9 mouse cellular contexts compared by ENCODE assay signal in the genomic region with DNA sequence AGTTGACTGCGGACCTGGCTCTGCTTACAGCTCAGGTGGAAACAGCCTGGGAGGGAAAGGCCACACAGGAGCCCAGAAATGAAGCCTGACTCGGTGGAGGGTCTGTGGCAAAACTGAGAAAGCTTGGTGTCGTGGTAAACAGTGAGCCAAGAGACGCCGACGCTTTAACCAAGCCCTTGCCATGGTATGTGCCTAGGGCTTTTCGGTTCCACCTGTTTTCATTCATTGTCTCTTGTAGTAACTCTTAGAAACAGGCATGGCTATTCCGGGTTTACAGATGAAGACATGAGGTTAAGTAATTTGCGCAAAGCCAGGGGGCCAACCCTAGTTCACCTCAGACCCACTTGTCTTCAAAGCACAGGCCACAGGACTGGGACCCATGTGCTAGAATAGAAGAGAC. TPM values are rescaled to one million over a fixed set of nuclear protein-coding genes. Genes with fewer than 3 reads are reported as not detected.
DNase-seq lines count a peak whose midpoint lies in the region; ATAC-seq and TF ChIP-seq lines count a peak whose summit lies in the region.
"Had no signal": no experiment of that assay in that cellular context is flagged by ENCODE, and none has a peak within 500 bp of the region (broad histone marks: within the 10 kb centered on the region; RNA-seq: fewer than 3 reads in every experiment).

No protein-coding gene starts in this region.

- peaks cover 11% of the 10 kb centered on the region; the same call in 1 of the 2 replicates for H3K4me1 ChIP-seq in embryonic facial prominence, embryonic 12.5 days
- peaks cover 8% of the 10 kb centered on the region; the same call in 1 of the 2 replicates for H3K4me1 ChIP-seq in intestine, embryonic 15.5 days (replicated peaks)
- H3K4me1 ChIP-seq in neural tube, embryonic 12.5 days: peaks cover 9% of the 10 kb centered on the region; the same call in 1 of the 2 replicates

- ATAC-seq in embryonic facial prominence, embryonic 12.5 days (ENCODE audit: insufficient number of reproducible peaks, insufficient read depth, low FRiP score, low TSS enrichment): no peak
- ATAC-seq in intestine, embryonic 15.5 days: no peak
- ATAC-seq in neural tube, embryonic 12.5 days (ENCODE audit: low FRiP score, low read depth): no peak
- ATAC-seq in megakaryocyte progenitor cell, adult 5-6 weeks (replicated peaks; ENCODE audit: poor library complexity): no peak

- no peaks in the 10 kb centered on the region for H3K9me3 ChIP-seq in embryonic facial prominence, embryonic 12.5 days
- H3K9me3 ChIP-seq in intestine, embryonic 15.5 days: no peaks in the 10 kb centered on the region
- no peaks in the 10 kb centered on the region for H3K9me3 ChIP-seq in neural tube, embryonic 12.5 days

- no peak overlapping the region for H3K27ac ChIP-seq in layer of hippocampus, adult 2 months
- H3K27ac ChIP-seq in embryonic facial prominence, embryonic 12.5 days: no peak overlapping the region
- H3K27ac ChIP-seq in intestine, embryonic 15.5 days: no peak overlapping the region; the same call in 1 of the 2 replicates
- no peak overlapping the region for H3K27ac ChIP-seq in neural tube, embryonic 12.5 days

- no peak for DNase-seq in layer of hippocampus, adult 2 months (ENCODE audit: low spot score in 2 of 2)
- DNase-seq in layer of hippocampus, postnatal 10 days (ENCODE audit: low spot score in 2 of 2): no peak
- no peak for DNase-seq in gastrocnemius, postnatal 25 days
- no peak for DNase-seq in urinary bladder, postnatal 10 days (ENCODE audit: low spot score)
- DNase-seq: gastrocnemius, postnatal 36 days had no signal

- no peak for TF ChIP-seq CTCF in layer of hippocampus, adult 2 months (conservative IDR thresholded peaks at IDR 0.05)

- peak overlapping the region; percentile 91 for H3K4me3 ChIP-seq in layer of hippocampus, adult 2 months
- H3K4me3 ChIP-seq in embryonic facial prominence, embryonic 12.5 days: peak overlapping the region; percentile 85
- peak overlapping the region; percentile 85 for H3K4me3 ChIP-seq in intestine, embryonic 15.5 days (replicated peaks)
- peak overlapping the region; percentile 72 for H3K4me3 ChIP-seq in neural tube, embryonic 12.5 days

- WGBS in embryonic facial prominence, embryonic 12.5 days: 43% methylated on average over 9 of the region's 9 CpGs
- 48% methylated on average over 9 of the region's 9 CpGs for WGBS in intestine, embryonic 15.5 days
- 56% methylated on average over 9 of the region's 9 CpGs for WGBS in neural tube, embryonic 12.5 days

- H3K4me2 ChIP-seq in embryonic facial prominence, embryonic 12.5 days (replicated peaks): peak overlapping the region; percentile 95
- H3K4me2 ChIP-seq in intestine, embryonic 15.5 days (replicated peaks): peak overlapping the region; percentile 79
- peak overlapping the region; percentile 96 for H3K4me2 ChIP-seq in neural tube, embryonic 12.5 days (replicated peaks)

- H3K27me3 ChIP-seq in embryonic facial prominence, embryonic 12.5 days: peaks cover 8% of the 10 kb centered on the region; the same call in 1 of the 2 replicates
- no peaks in the 10 kb centered on the region for H3K27me3 ChIP-seq in intestine, embryonic 15.5 days (replicated peaks)
- peaks cover 19% of the 10 kb centered on the region; the same call in 1 of the 2 replicates for H3K27me3 ChIP-seq in neural tube, embryonic 12.5 days (replicated peaks)

- H3K9ac ChIP-seq in embryonic facial prominence, embryonic 12.5 days: peak overlapping the region; percentile 79; the same call in 1 of the 2 replicates
- H3K9ac ChIP-seq in intestine, embryonic 15.5 days: peak overlapping the region; percentile 80
- H3K9ac ChIP-seq in neural tube, embryonic 12.5 days: peak overlapping the region; percentile 73

- H3K36me3 ChIP-seq in embryonic facial prominence, embryonic 12.5 days: no peaks in the 10 kb centered on the region
- no peaks in the 10 kb centered on the region for H3K36me3 ChIP-seq in intestine, embryonic 15.5 days
- H3K36me3 ChIP-seq in neural tube, embryonic 12.5 days: no peaks in the 10 kb centered on the region

RNA-seq across cellular contexts. Expression of gene Creg1, which starts 1.0 kb away (rescaled TPM):
- total RNA-seq in layer of hippocampus, adult 2 months (2021): 10 to 100 TPM; 23.8 to 26.4 TPM
- total RNA-seq in layer of hippocampus, postnatal 10 days (2021): 10 to 100 TPM; 18.7 to 23.7 TPM
- 41.5 and 46.2 TPM in 2 replicates for polyA plus RNA-seq in embryonic facial prominence, embryonic 12.5 days (2016; fragmentation: Nextera tagmentation; extraction: Ambion mirVana)
- polyA plus RNA-seq in intestine, embryonic 15.5 days (2015; fragmentation: Nextera tagmentation; extraction: Ambion mirVana): 101 and 124 TPM in 2 replicates
- polyA plus RNA-seq in neural tube, embryonic 12.5 days (2016; fragmentation: Nextera tagmentation; extraction: Ambion mirVana): 33.0 and 33.1 TPM in 2 replicates
- total RNA-seq in gastrocnemius, postnatal 25 days (2021): 10 to 100 TPM; 49.6 to 62.8 TPM
- 261 and 284 TPM in 2 replicates for total RNA-seq in megakaryocyte progenitor cell, adult 5-6 weeks (2015)
- total RNA-seq in megakaryocyte progenitor cell, adult 5-6 weeks (2017): 96.7 and 120 TPM in 2 replicates

RNA-seq across cellular contexts. Expression of gene Cd247, which starts 23.9 kb away (rescaled TPM):
- not detected for total RNA-seq in layer of hippocampus, adult 2 months (2021)
- total RNA-seq in layer of hippocampus, postnatal 10 days (2021): under 1 TPM; 0.20 to 0.25 TPM
- 0.60 and 1.0 TPM in 2 replicates for polyA plus RNA-seq in embryonic facial prominence, embryonic 12.5 days (2016; fragmentation: Nextera tagmentation; extraction: Ambion mirVana)
- polyA plus RNA-seq in intestine, embryonic 15.5 days (2015; fragmentation: Nextera tagmentation; extraction: Ambion mirVana): 0.33 and 0.39 TPM in 2 replicates
- 1.2 and 1.8 TPM in 2 replicates for polyA plus RNA-seq in neural tube, embryonic 12.5 days (2016; fragmentation: Nextera tagmentation; extraction: Ambion mirVana)
- total RNA-seq in gastrocnemius, postnatal 25 days (2021): under 1 TPM; 0.43 to 0.70 TPM
- 0.12 TPM in 1 of 2 replicates, not detected in the other for total RNA-seq in megakaryocyte progenitor cell, adult 5-6 weeks (2015)
- 0.29 and 1.2 TPM in 2 replicates for total RNA-seq in megakaryocyte progenitor cell, adult 5-6 weeks (2017)

RNA-seq across cellular contexts. Expression of gene Rcsd1, which starts 55.0 kb away (rescaled TPM):
- 1 to 10 TPM; 3.7 to 4.9 TPM for total RNA-seq in layer of hippocampus, adult 2 months (2021)
- total RNA-seq in layer of hippocampus, postnatal 10 days (2021): 1 to 10 TPM; 6.8 to 6.9 TPM
- 17.7 and 19.6 TPM in 2 replicates for polyA plus RNA-seq in embryonic facial prominence, embryonic 12.5 days (2016; fragmentation: Nextera tagmentation; extraction: Ambion mirVana)
- polyA plus RNA-seq in intestine, embryonic 15.5 days (2015; fragmentation: Nextera tagmentation; extraction: Ambion mirVana): 32.7 and 33.8 TPM in 2 replicates
- 13.8 and 15.2 TPM in 2 replicates for polyA plus RNA-seq in neural tube, embryonic 12.5 days (2016; fragmentation: Nextera tagmentation; extraction: Ambion mirVana)
- total RNA-seq in gastrocnemius, postnatal 25 days (2021): 10 to 100 TPM; 80.0 to 85.8 TPM
- total RNA-seq in megakaryocyte progenitor cell, adult 5-6 weeks (2015): 48.8 and 48.9 TPM in 2 replicates
- total RNA-seq in megakaryocyte progenitor cell, adult 5-6 weeks (2017): 110 and 111 TPM in 2 replicates

Comparison
In these comparisons a context has a peak if more than half of its experiments do, and no peak if none do; other contexts are left out.
1. RNA of gene Rcsd1, which starts 55.0 kb away (total RNA-seq): 48.8 to 111 TPM in megakaryocyte progenitor cell, adult 5-6 weeks and 80.0 to 85.8 TPM in gastrocnemius, postnatal 25 days; 6.8 to 6.9 TPM in layer of hippocampus, postnatal 10 days and 3.7 to 4.9 TPM in layer of hippocampus, adult 2 months; every median in the first group is over 4 times any median in the second.
2. Peak in every context shown above with its lines, with median percentiles within 50 percentile points of each other: H3K4me3 ChIP-seq, H3K4me2 ChIP-seq and H3K9ac ChIP-seq.